Mouse (Mus musculus) small intestine, adult 2 months (tissue): ENCODE data around the gene Ung.

Source experiments
- CTCF ChIP-seq: fragments of 200-500 bp; IDR thresholded peaks from 2 replicates; pipeline ENCODE4 v1.5.1; 2012; ENCODE audit warnings: low read depth, mild to moderate bottlenecking, control low read depth, inconsistent platforms, low read length, moderate library complexity, mixed read lengths; ENCODE audit not compliant: insufficient replicate concordance, insufficient read length; ENCODE audit errors: extremely low read depth
- POLR2A ChIP-seq: fragments of 200-500 bp; IDR thresholded peaks from 2 replicates; pipeline ENCODE4 v1.6.1; 2012; ENCODE audit warnings: low read depth, mild to moderate bottlenecking, control low read depth, inconsistent platforms, low read length, moderate library complexity

DNA sequence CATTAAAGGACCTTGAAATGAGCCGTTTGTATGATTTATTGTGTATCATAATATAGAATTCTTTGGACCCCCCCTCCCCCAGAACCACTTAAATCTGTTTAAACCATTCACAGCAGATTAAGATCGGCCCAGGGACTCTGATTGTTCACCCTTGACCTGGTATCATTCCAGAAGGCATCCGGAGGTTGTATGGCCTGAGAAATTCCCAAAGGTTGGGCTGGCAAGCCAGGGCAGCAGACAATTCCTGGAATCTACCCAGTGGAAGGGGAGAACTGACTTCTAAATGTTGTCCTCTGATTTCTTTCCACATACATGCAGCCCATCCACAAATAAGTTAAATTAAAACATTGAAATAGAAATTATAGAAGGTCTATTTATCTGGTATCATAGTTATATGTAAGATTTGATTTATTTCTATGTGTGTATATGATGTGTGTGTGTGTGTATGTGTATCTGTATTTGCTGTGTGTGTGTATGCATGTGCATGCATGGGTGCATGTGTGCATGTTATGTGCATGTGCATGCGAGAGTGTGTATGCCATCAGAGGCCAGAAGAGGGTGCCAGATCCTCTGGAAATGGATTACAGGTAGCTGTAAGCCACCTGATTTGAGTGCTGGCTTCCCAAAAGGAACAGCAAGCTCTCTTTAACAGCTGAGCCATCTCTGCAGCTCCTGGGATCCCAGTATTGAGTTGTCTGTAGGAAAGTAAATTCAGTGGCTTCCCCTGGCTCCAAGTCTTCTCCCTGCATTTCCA lies 48.0 kb downstream of the Ung start:
- TF ChIP-seq POLR2A = no peak
- no peak for TF ChIP-seq CTCF
